Mouse (Mus musculus): ENCODE data around the gene Rcan1. TPM values are rescaled to one million over a fixed set of nuclear protein-coding genes. Genes with fewer than 3 reads are reported as not detected.
"Not testable (repeated sequence)": the region's sequence is repeated elsewhere in the genome, so short reads cannot be mapped to it uniquely, and the experiment has no call there.

Rcan1 gene
- 33.7 and 35.8 TPM in 2 replicates for polyA plus RNA-seq (2015; fragmentation: Nextera tagmentation; extraction: Ambion mirVana)

- Histone ChIP-seq H3K4me2 (replicated peaks) (no peak within 1 kb of the TSS), H3K36me3 (no peaks in the 10 kb centered on the region), H3K27ac (no peak within 1 kb of the TSS), H3K4me1 (no peaks in the 10 kb centered on the region), H3K27me3 (no peaks in the 10 kb centered on the region), H3K9me3 (0 out of 2 replicates have a peak, but pooled peaks cover 3% of the 10 kb centered on the region), H3K4me3 (no peak within 1 kb of the TSS), H3K9ac (no peak within 1 kb of the TSS)
- 66% methylated on average over 6 of the region's 6 CpGs for WGBS
- no peak for ATAC-seq (ENCODE audit: low FRiP score, low read depth)
These were observed at the start of gene Rcan1 for GRCm38 (mm10) chr16:92470706-92471105. Rcan1 (minus strand) TSS chr16:92470867.

GRCm38 (mm10) chr16:92519820-92520492, 49.3 kb upstream of the Rcan1 start:
- no peak for ATAC-seq (ENCODE audit: low FRiP score, low read depth)
- H3K9me3 ChIP-seq, result no peaks in the 10 kb centered on the region
- no peaks in the 10 kb centered on the region for H3K36me3 ChIP-seq
- no peak overlapping the region for H3K4me3 ChIP-seq
- 49% methylated on average over 13 of the region's 13 CpGs for WGBS
- H3K4me1 ChIP-seq, result peaks cover 21% of the 10 kb centered on the region
- no peak overlapping the region for H3K9ac ChIP-seq
- no peak overlapping the region for H3K27ac ChIP-seq
- H3K27me3 ChIP-seq, result peaks cover 8% of the 10 kb centered on the region; the same call in 1 of the 2 replicates
- H3K4me2 ChIP-seq (replicated peaks), result no peak overlapping the region

- WGBS, result 36% methylated on average over 4 of the region's 4 CpGs
- Histone ChIP-seq H3K36me3 (no peaks in the 10 kb centered on the region), H3K27ac (no peak overlapping the region), H3K4me1 (peaks cover 21% of the 10 kb centered on the region), H3K4me2 (replicated peaks) (no peak overlapping the region), H3K4me3 (no peak overlapping the region), H3K27me3 (peaks cover 9% of the 10 kb centered on the region; the same call in 1 of the 2 replicates), H3K9ac (no peak overlapping the region), H3K9me3 (no peaks in the 10 kb centered on the region)
- peak; percentile 67; the same call in 1 of the 2 replicates for ATAC-seq (ENCODE audit: low FRiP score, low read depth)
These were observed 48.1 kb upstream of the Rcan1 start for GRCm38 (mm10) chr16:92518718-92519117.

GRCm38 (mm10) chr16:92516139-92516538, 45.5 kb upstream of the Rcan1 start:
- Histone ChIP-seq H3K27ac (no peak overlapping the region), H3K4me2 (replicated peaks) (no peak overlapping the region), H3K4me3 (no peak overlapping the region), H3K27me3 (peaks cover 21% of the 10 kb centered on the region; the same call in 1 of the 2 replicates), H3K4me1 (peaks cover 30% of the 10 kb centered on the region), H3K9me3 (no peaks in the 10 kb centered on the region), H3K9ac (no peak overlapping the region), H3K36me3 (no peaks in the 10 kb centered on the region)
- WGBS, result 80% methylated on average over 9 of the region's 9 CpGs
- ATAC-seq (ENCODE audit: low FRiP score, low read depth), result no peak

- Histone ChIP-seq H3K27me3 (peaks cover 18% of the 10 kb centered on the region; the same call in 1 of the 2 replicates), H3K4me1 (peaks cover 31% of the 10 kb centered on the region)
- 80% methylated on average over 9 of the region's 9 CpGs for WGBS
- H3K4me3 ChIP-seq; H3K27ac ChIP-seq; H3K9ac ChIP-seq; ATAC-seq (ENCODE audit: low FRiP score, low read depth); H3K9me3 ChIP-seq; H3K36me3 ChIP-seq; H3K4me2 ChIP-seq (replicated peaks): not testable (repeated sequence)
These were observed 44.2 kb upstream of the Rcan1 start for GRCm38 (mm10) chr16:92514896-92515295.

GRCm38 (mm10) chr16:92511773-92512391, 41.2 kb upstream of the Rcan1 start:
- no peaks in the 10 kb centered on the region for H3K36me3 ChIP-seq
- H3K4me1 ChIP-seq, result 0 out of 2 replicates have a peak, but pooled peaks cover 15% of the 10 kb centered on the region
- no peaks in the 10 kb centered on the region for H3K9me3 ChIP-seq
- peaks cover 18% of the 10 kb centered on the region; the same call in 1 of the 2 replicates for H3K27me3 ChIP-seq
- ATAC-seq (ENCODE audit: low FRiP score, low read depth), result no peak
- H3K4me3 ChIP-seq, result no peak overlapping the region
- H3K9ac ChIP-seq, result no peak overlapping the region
- no peak overlapping the region for H3K4me2 ChIP-seq (replicated peaks)
- 54% methylated on average over 5 of the region's 5 CpGs for WGBS
- no peak overlapping the region for H3K27ac ChIP-seq

GRCm38 (mm10) chr16:92510835-92511772, 40.4 kb upstream of the Rcan1 start:
- Histone ChIP-seq H3K4me1 (0 out of 2 replicates have a peak, but pooled peaks cover 15% of the 10 kb centered on the region), H3K36me3 (no peaks in the 10 kb centered on the region), H3K27me3 (peaks cover 18% of the 10 kb centered on the region; the same call in 1 of the 2 replicates), H3K4me3 (no peak overlapping the region), H3K4me2 (replicated peaks) (no peak overlapping the region), H3K9ac (no peak overlapping the region), H3K27ac (no peak overlapping the region), H3K9me3 (no peaks in the 10 kb centered on the region)
- ATAC-seq (ENCODE audit: low FRiP score, low read depth), result no peak
- 54% methylated on average over 13 of the region's 13 CpGs for WGBS

- no peaks in the 10 kb centered on the region for H3K36me3 ChIP-seq
- H3K27me3 ChIP-seq, result 0 out of 2 replicates have a peak, but pooled peaks cover 10% of the 10 kb centered on the region
- H3K4me3 ChIP-seq, result no peak overlapping the region
- H3K4me1 ChIP-seq, result 0 out of 2 replicates have a peak, but pooled peaks cover 15% of the 10 kb centered on the region
- no peak overlapping the region for H3K27ac ChIP-seq
- no peaks in the 10 kb centered on the region for H3K9me3 ChIP-seq
- WGBS, result 83% methylated on average over 4 of the region's 4 CpGs
- no peak overlapping the region for H3K4me2 ChIP-seq (replicated peaks)
- H3K9ac ChIP-seq, result no peak overlapping the region
- ATAC-seq (ENCODE audit: low FRiP score, low read depth), result no peak
These were observed 36.9 kb upstream of the Rcan1 start for GRCm38 (mm10) chr16:92507573-92507972.

- H3K27me3 ChIP-seq, result peaks cover 41% of the 10 kb centered on the region
- H3K36me3 ChIP-seq, result no peaks in the 10 kb centered on the region
- no peak for ATAC-seq (ENCODE audit: low FRiP score, low read depth)
- H3K9me3 ChIP-seq, result no peaks in the 10 kb centered on the region
- H3K4me3 ChIP-seq, result no peak overlapping the region
- no peak overlapping the region for H3K4me2 ChIP-seq (replicated peaks)
- no peak overlapping the region for H3K27ac ChIP-seq
- 70% methylated on average over 5 of the region's 5 CpGs for WGBS
- no peak overlapping the region for H3K9ac ChIP-seq
- peaks cover 15% of the 10 kb centered on the region for H3K4me1 ChIP-seq
These were observed 32.4 kb upstream of the Rcan1 start for GRCm38 (mm10) chr16:92503105-92503504.

GRCm38 (mm10) chr16:92500534-92500933, 29.9 kb upstream of the Rcan1 start:
- Histone ChIP-seq H3K4me2 (replicated peaks) (no peak overlapping the region), H3K4me1 (peaks cover 21% of the 10 kb centered on the region), H3K36me3 (no peaks in the 10 kb centered on the region), H3K27ac (no peak overlapping the region), H3K9ac (no peak overlapping the region), H3K27me3 (peaks cover 63% of the 10 kb centered on the region), H3K4me3 (no peak overlapping the region), H3K9me3 (no peaks in the 10 kb centered on the region)
- no peak for ATAC-seq (ENCODE audit: low FRiP score, low read depth)
- 80% methylated on average over 8 of the region's 8 CpGs for WGBS

GRCm38 (mm10) chr16:92499324-92499723, 28.7 kb upstream of the Rcan1 start:
- H3K4me2 ChIP-seq (replicated peaks), result peak overlapping the region; percentile 97
- no peaks in the 10 kb centered on the region for H3K36me3 ChIP-seq
- peaks cover 66% of the 10 kb centered on the region for H3K27me3 ChIP-seq
- peak overlapping the region; percentile 73; the same call in 1 of the 2 replicates for H3K9ac ChIP-seq
- H3K9me3 ChIP-seq, result no peaks in the 10 kb centered on the region
- H3K27ac ChIP-seq, result no peak overlapping the region
- peak overlapping the region; percentile 58 for H3K4me3 ChIP-seq
- 19% methylated on average over 15 of the region's 15 CpGs for WGBS
- ATAC-seq (ENCODE audit: low FRiP score, low read depth), result no peak
- H3K4me1 ChIP-seq, result peaks cover 21% of the 10 kb centered on the region

Measured in limb, embryonic 13.5 days (tissue).